Mouse (Mus musculus): ENCODE results near the gene 2310033P09Rik. TPM values are rescaled to one million over a fixed set of nuclear protein-coding genes. Genes with fewer than 3 reads are reported as not detected.

Gene 2310033P09Rik
- polyA plus RNA-seq, 1 experiment from 2014 or later = 24.5 TPM

GRCm38 (mm10) chr11:59165616-59166241, 42.4 kb upstream of the 2310033P09Rik start:
- H3K4me1 ChIP-seq (ENCODE audit: control insufficient read depth, insufficient read depth, low read length) = peaks cover 27% of the 10 kb centered on the region

GRCm38 (mm10) chr11:59169807-59170206, 38.3 kb upstream of the 2310033P09Rik start:
- Histone ChIP-seq H3K9me3 (replicated peaks; ENCODE audit: control insufficient read depth, low read length) (no peaks in the 10 kb centered on the region), H3K27me3 (ENCODE audit: control insufficient read depth, insufficient read depth, low read length) (peaks cover 13% of the 10 kb centered on the region), H3K27ac (ENCODE audit: low read depth, low read length) (no peak overlapping the region), H3K36me3 (ENCODE audit: control insufficient read depth, insufficient read depth, low read length) (no peaks in the 10 kb centered on the region), H3K4me1 (ENCODE audit: control insufficient read depth, insufficient read depth, low read length) (peaks cover 10% of the 10 kb centered on the region), H3K4me3 (ENCODE audit: low read depth, low read length) (no peak overlapping the region), H3K9ac (ENCODE audit: low read depth, low read length) (no peak overlapping the region; the same call in 1 of the 2 replicates), H3K4me2 (no peak overlapping the region)
- 54% methylated on average over 3 of the region's 3 CpGs for WGBS (ENCODE audit: insufficient replicate concordance)
- no peak for ATAC-seq (replicated peaks; ENCODE audit: insufficient number of reproducible peaks, low FRiP score, low TSS enrichment)

More at GRCm38 (mm10) chr11:59165616-59166241, 42.4 kb upstream of the 2310033P09Rik start:
- Histone ChIP-seq H3K9me3 (replicated peaks; ENCODE audit: control insufficient read depth, low read length) (no peaks in the 10 kb centered on the region), H3K27ac (ENCODE audit: low read depth, low read length) (peak overlapping the region; percentile 99), H3K9ac (ENCODE audit: low read depth, low read length) (no peak overlapping the region), H3K4me2 (no peak overlapping the region), H3K4me3 (ENCODE audit: low read depth, low read length) (no peak overlapping the region), H3K27me3 (ENCODE audit: control insufficient read depth, insufficient read depth, low read length) (no peaks in the 10 kb centered on the region), H3K36me3 (ENCODE audit: control insufficient read depth, insufficient read depth, low read length) (no peaks in the 10 kb centered on the region)
- 41% methylated on average over 2 of the region's 2 CpGs for WGBS (ENCODE audit: insufficient replicate concordance)
- no peak for ATAC-seq (replicated peaks; ENCODE audit: insufficient number of reproducible peaks, low FRiP score, low TSS enrichment)

GRCm38 (mm10) chr11:59170549-59170948, 37.6 kb upstream of the 2310033P09Rik start:
- H3K27ac ChIP-seq (ENCODE audit: low read depth, low read length) = no peak overlapping the region
- ATAC-seq (replicated peaks; ENCODE audit: insufficient number of reproducible peaks, low FRiP score, low TSS enrichment) = no peak
- no peaks in the 10 kb centered on the region for H3K36me3 ChIP-seq (ENCODE audit: control insufficient read depth, insufficient read depth, low read length)
- WGBS (ENCODE audit: insufficient replicate concordance) = 65% methylated on average over 4 of the region's 4 CpGs
- H3K4me1 ChIP-seq (ENCODE audit: control insufficient read depth, insufficient read depth, low read length) = peaks cover 6% of the 10 kb centered on the region
- no peaks in the 10 kb centered on the region for H3K9me3 ChIP-seq (replicated peaks; ENCODE audit: control insufficient read depth, low read length)
- no peak overlapping the region for H3K9ac ChIP-seq (ENCODE audit: low read depth, low read length)
- no peak overlapping the region for H3K4me2 ChIP-seq
- H3K4me3 ChIP-seq (ENCODE audit: low read depth, low read length) = no peak overlapping the region
- H3K27me3 ChIP-seq (ENCODE audit: control insufficient read depth, insufficient read depth, low read length) = peaks cover 21% of the 10 kb centered on the region

GRCm38 (mm10) chr11:59174189-59174838, 33.8 kb upstream of the 2310033P09Rik start:
- Histone ChIP-seq H3K9me3 (replicated peaks; ENCODE audit: control insufficient read depth, low read length) (no peaks in the 10 kb centered on the region), H3K4me2 (no peak overlapping the region)

GRCm38 (mm10) chr11:59176475-59176874, 31.6 kb upstream of the 2310033P09Rik start:
- H3K4me2 ChIP-seq = peak overlapping the region; percentile 61
- H3K4me1 ChIP-seq (ENCODE audit: control insufficient read depth, insufficient read depth, low read length) = peaks cover 22% of the 10 kb centered on the region
- H3K36me3 ChIP-seq (ENCODE audit: control insufficient read depth, insufficient read depth, low read length) = no peaks in the 10 kb centered on the region
- 5% methylated on average over 48 of the region's 48 CpGs for WGBS (ENCODE audit: insufficient replicate concordance)
- H3K27ac ChIP-seq (ENCODE audit: low read depth, low read length) = no peak overlapping the region
- H3K4me3 ChIP-seq (ENCODE audit: low read depth, low read length) = peak overlapping the region; percentile 38
- H3K9me3 ChIP-seq (replicated peaks; ENCODE audit: control insufficient read depth, low read length) = no peaks in the 10 kb centered on the region
- H3K9ac ChIP-seq (ENCODE audit: low read depth, low read length) = no peak overlapping the region
- peaks cover 62% of the 10 kb centered on the region for H3K27me3 ChIP-seq (ENCODE audit: control insufficient read depth, insufficient read depth, low read length)
- ATAC-seq (replicated peaks; ENCODE audit: insufficient number of reproducible peaks, low FRiP score, low TSS enrichment) = no peak

More at GRCm38 (mm10) chr11:59174189-59174838, 33.8 kb upstream of the 2310033P09Rik start:
- 49% methylated on average over 6 of the region's 6 CpGs for WGBS (ENCODE audit: insufficient replicate concordance)
- Histone ChIP-seq H3K36me3 (ENCODE audit: control insufficient read depth, insufficient read depth, low read length) (no peaks in the 10 kb centered on the region), H3K9ac (ENCODE audit: low read depth, low read length) (no peak overlapping the region), H3K4me1 (ENCODE audit: control insufficient read depth, insufficient read depth, low read length) (peaks cover 11% of the 10 kb centered on the region), H3K4me3 (ENCODE audit: low read depth, low read length) (no peak overlapping the region), H3K27me3 (ENCODE audit: control insufficient read depth, insufficient read depth, low read length) (peaks cover 58% of the 10 kb centered on the region), H3K27ac (ENCODE audit: low read depth, low read length) (no peak overlapping the region)
- ATAC-seq (replicated peaks; ENCODE audit: insufficient number of reproducible peaks, low FRiP score, low TSS enrichment) = no peak

GRCm38 (mm10) chr11:59176921-59177320, 31.2 kb upstream of the 2310033P09Rik start:
- H3K4me1 ChIP-seq (ENCODE audit: control insufficient read depth, insufficient read depth, low read length) = peaks cover 22% of the 10 kb centered on the region
- no peak; the same call in 1 of the 2 replicates for ATAC-seq (replicated peaks; ENCODE audit: insufficient number of reproducible peaks, low FRiP score, low TSS enrichment)
- WGBS (ENCODE audit: insufficient replicate concordance) = 5% methylated on average over 34 of the region's 34 CpGs
- H3K9ac ChIP-seq (ENCODE audit: low read depth, low read length) = no peak overlapping the region
- H3K27me3 ChIP-seq (ENCODE audit: control insufficient read depth, insufficient read depth, low read length) = peaks cover 62% of the 10 kb centered on the region
- peak overlapping the region; percentile 38 for H3K4me3 ChIP-seq (ENCODE audit: low read depth, low read length)
- H3K4me2 ChIP-seq = peak overlapping the region; percentile 61
- no peaks in the 10 kb centered on the region for H3K36me3 ChIP-seq (ENCODE audit: control insufficient read depth, insufficient read depth, low read length)
- H3K9me3 ChIP-seq (replicated peaks; ENCODE audit: control insufficient read depth, low read length) = no peaks in the 10 kb centered on the region
- no peak overlapping the region for H3K27ac ChIP-seq (ENCODE audit: low read depth, low read length)

- Histone ChIP-seq H3K27me3 (ENCODE audit: control insufficient read depth, insufficient read depth, low read length) (peaks cover 17% of the 10 kb centered on the region), H3K4me3 (ENCODE audit: low read depth, low read length) (no peak within 1 kb of the TSS), H3K36me3 (ENCODE audit: control insufficient read depth, insufficient read depth, low read length) (peaks cover 17% of the 10 kb centered on the region), H3K9ac (ENCODE audit: low read depth, low read length) (peak within 1 kb of the TSS; percentile 18; the same call in 1 of the 2 replicates), H3K9me3 (replicated peaks; ENCODE audit: control insufficient read depth, low read length) (no peaks in the 10 kb centered on the region), H3K4me1 (ENCODE audit: control insufficient read depth, insufficient read depth, low read length) (peaks cover 19% of the 10 kb centered on the region), H3K27ac (ENCODE audit: low read depth, low read length) (peak within 1 kb of the TSS; percentile 30; the same call in 1 of the 2 replicates), H3K4me2 (no peak within 1 kb of the TSS)
- WGBS (ENCODE audit: insufficient replicate concordance) = 38% methylated on average over 3 of the region's 3 CpGs
- no peak; the same call in 1 of the 2 replicates for ATAC-seq (replicated peaks; ENCODE audit: insufficient number of reproducible peaks, low FRiP score, low TSS enrichment)
These were observed 25.2 kb upstream of the 2310033P09Rik start, which contains the start of gene Gjc2 for GRCm38 (mm10) chr11:59182864-59183331. Gjc2 (minus strand) TSS chr11:59183213.

GRCm38 (mm10) chr11:59183821-59184220, 24.3 kb upstream of the 2310033P09Rik start:
- Histone ChIP-seq H3K9me3 (replicated peaks; ENCODE audit: control insufficient read depth, low read length) (no peaks in the 10 kb centered on the region), H3K9ac (ENCODE audit: low read depth, low read length) (no peak overlapping the region; the same call in 1 of the 2 replicates), H3K27me3 (ENCODE audit: control insufficient read depth, insufficient read depth, low read length) (peaks cover 8% of the 10 kb centered on the region), H3K4me2 (no peak overlapping the region), H3K36me3 (ENCODE audit: control insufficient read depth, insufficient read depth, low read length) (peaks cover 17% of the 10 kb centered on the region), H3K4me1 (ENCODE audit: control insufficient read depth, insufficient read depth, low read length) (peaks cover 19% of the 10 kb centered on the region), H3K4me3 (ENCODE audit: low read depth, low read length) (no peak overlapping the region), H3K27ac (ENCODE audit: low read depth, low read length) (0 out of 2 replicates have a peak overlapping the region, but pooled peaks have one; percentile 30)
- WGBS (ENCODE audit: insufficient replicate concordance) = 19% methylated on average over 3 of the region's 3 CpGs
- ATAC-seq (replicated peaks; ENCODE audit: insufficient number of reproducible peaks, low FRiP score, low TSS enrichment) = no peak; the same call in 1 of the 2 replicates

Measured in heart, embryonic 11.5 days (tissue).